Mouse (Mus musculus) layer of hippocampus, adult 11-12 months (tissue): ENCODE results near the gene Rps4x.

Experiments
- DNase-seq: peaks from one replicate; pipeline ENCODE4 v3.0.0; 2022; ENCODE audit warnings: low spot score

The Rps4x gene

DNA sequence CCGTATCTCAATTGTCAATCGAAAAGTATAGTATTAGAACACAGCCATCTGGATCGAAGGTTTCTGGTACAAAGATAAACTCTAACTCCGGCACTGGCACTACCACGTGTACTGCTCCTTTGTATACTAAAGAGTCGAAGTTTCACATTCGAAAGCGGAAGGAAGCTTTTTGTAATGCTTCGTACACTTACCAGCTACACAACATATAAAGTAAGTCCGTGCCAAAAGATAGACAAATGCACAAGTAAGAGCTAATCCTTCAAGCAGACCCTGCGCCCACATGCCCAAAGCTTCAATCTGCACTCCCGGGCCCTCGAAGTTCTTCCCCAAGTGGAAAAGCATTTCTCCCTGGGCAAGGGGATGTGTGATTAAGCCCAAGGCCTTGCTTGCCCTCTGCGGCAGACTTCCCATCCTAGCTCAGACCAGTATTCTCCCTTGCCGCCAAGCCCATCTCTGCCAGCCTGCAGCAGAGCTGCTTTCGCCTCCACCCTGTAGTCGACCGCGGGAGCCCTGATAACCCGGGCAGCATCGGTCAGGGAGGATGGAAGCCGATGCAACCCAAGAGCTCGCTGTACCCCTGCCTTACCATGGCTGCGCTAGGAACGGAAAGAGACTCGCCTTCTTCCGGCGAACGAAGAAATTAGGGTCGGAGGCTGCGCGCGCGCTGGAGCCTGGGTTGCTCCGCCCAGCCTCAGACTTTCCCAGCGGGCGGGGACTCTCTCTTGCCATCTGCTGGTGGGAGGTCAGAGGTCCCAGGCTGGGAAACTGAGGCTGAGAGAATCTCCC, at the start of gene Rps4x:
Gene Rps4x (minus strand): TSS at position 683 of the 786 bp plus-strand sequence.
- DNase-seq: peak; percentile 74

DNA sequence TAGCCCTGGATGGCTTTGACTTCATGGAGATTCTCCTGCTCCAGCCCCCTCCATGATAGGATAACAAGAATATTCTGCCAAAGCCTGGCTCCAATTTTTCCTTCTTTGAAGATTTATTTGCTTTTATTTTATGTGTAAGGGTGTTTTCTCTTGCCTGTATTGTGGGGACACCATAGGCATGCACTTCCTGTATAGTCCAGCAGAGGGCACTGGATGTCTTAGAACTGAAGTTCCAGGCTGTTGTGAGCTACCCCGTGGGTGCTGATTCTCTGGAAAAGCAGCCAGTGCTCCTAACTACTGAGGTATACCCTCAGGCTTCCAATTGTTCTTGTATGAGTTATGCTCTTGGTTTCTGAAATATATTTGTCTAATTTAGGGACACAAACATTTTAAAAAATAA, 29.9 kb upstream of the Rps4x start:
- peak; percentile 7 for DNase-seq

DNA sequence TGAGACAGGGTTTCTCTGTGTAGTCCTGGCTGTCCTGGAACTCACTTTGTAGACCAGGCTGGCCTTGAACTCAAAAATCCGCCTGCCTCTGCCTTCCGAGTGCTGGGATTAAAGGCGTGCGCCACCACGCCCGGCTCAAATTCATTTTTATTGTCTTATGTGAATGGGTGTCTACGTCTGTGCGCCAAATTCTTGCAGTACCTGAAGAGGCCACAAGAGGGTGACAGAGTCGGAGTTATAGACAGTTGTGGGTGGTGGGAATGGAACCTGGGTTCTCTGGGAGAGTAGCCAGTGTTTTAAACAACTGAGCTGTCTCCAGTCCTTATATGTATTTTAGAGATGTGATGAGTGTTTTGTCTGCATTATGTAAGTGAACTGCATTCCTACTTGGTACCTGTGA, 26.2 kb upstream of the Rps4x start:
- DNase-seq: peak; percentile 4

DNA sequence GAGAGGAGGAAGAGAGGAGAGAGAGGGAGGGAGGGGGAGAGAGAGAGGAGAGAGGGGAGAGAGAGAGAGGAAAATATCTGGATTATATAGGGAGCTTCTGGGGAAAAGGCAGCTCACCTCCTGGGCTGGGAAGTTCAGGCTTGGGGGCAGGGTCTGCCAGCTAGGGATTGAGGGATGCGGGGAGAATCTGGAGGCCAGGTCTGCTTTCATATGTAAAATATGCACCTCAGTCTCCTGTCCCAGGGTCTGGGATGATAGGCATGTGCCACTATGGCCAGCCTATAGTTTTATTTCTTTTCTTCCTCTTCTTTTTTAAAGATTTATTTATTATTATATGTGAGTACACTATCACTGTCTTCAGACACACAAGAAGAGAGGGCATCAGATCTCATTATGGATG, 1.6 kb upstream of the Rps4x start:
- no peak for DNase-seq

DNA sequence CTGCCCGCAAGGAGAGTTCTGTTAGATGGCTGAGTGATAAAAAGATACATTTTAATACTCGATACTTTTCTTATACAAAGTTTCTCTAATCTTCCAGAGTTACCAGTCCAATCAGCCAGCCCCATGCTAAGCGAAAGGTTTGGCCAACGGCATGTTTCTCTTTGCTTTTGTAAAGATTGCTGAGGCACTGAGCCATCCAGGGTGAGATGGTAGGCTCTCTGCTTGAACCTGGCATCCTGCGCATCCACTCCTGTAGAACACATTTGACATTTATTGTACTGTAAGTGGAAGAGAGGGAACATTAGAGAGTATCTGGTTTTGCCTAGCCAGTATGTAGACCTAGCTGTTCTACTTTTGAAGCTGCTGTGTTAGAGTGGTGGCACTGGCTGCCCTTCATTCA, 387 bp upstream of the Rps4x start:
- no peak for DNase-seq

DNA sequence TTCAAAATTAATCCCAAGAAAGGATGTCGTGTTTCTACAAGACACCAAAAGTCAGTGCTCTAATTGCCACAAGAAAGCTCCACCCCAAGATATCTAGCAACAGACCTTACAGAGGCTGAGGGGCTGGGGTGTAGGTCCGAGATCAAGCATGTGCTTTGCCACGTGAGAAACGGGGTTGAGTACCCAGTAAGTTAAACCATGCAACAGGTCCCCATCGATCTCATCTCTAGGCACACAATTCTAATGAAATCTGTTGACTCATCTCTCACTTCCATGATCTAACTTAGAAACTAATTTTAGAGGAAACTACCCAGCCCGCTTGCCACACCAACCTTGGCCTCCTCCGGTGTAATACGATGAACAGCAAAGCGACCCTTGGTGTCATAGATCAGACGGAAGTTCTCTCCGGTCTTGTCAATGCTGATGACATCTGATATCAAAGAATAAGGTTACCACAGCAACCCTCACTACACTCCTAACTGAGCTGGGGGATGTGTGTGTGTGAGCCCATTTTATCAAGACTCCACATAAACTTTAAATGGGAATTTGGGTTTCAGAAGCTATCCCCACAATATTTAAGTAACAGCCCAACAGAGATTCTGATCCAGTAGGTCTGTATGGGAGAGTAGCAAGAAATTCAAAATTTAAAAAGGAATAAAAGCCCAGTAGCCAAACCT, 2.0 kb downstream of the Rps4x start:
- no peak for DNase-seq

DNA sequence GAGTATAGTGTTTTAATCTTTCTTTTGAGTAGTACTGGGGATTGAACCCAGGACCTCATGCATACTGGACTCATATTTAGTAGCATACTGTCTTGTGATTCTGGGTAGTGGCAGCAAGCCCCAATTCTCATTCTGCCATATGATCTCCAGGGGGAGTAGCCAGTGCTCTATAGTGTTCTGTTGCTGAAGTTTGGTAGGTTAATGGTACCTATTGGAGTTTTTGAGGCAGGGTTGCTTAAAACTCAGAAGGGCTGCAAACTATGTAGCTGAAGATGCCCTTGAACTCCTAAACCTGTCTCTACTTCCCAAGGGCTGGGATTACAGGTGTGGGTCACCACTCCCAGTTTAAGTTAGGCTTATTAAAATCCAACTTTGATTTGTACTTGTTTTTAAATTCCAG, 6.6 kb downstream of the Rps4x start:
- no peak for DNase-seq

DNA sequence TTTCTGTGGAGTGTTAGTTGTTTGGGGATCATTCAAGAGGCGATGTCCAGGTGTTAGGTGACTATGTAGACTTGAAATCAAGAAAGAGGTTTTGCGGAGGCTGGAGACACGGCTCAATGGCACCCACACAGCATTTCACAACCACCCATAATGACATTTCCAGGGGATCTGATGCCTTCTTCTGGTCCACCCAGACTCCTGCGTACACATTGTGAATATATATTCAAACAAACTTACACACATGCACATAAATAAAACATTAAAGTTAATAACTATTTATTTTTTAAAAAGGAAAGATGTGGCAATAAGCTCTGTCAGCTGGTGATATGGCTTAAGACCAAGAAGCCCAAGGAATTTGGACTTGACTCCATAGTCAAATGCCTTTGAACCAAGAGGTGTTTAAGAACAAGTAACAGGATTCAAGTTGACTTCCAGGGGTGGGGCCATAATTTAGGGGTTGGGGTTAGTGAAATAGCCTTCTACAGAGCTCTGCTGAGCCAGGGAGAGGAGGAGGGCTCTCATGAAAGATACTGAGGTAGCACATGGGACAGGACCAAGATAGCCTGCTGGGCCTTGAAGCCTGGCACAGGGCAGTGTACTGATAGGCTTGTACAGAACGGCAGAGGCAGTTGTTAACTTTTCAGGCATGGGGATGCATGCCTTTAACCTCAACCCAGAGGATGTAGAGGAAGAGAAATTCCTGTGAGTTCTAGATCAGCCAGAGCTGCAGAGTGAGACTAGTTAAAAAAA, 13.5 kb downstream of the Rps4x start:
- DNase-seq: no peak

DNA sequence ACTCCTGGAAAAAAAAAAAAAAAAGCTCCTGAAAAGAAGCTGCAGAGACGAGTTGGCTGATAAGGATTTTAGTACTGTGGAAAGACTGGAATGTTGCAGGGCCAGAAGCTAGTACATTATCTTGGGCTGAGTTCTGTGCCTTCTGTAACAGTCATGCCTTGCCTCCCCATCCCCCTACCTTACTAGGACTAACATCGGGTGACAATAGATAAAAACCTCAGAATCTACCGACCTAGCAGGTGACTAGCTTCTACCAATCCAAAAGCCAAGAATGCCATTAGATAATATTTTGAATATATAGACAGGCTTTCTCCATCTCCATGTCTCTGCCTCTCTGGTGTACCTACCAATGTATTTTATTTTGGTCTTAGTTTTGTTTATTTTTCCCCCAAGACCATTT, 18.3 kb downstream of the Rps4x start:
- DNase-seq: no peak

DNA sequence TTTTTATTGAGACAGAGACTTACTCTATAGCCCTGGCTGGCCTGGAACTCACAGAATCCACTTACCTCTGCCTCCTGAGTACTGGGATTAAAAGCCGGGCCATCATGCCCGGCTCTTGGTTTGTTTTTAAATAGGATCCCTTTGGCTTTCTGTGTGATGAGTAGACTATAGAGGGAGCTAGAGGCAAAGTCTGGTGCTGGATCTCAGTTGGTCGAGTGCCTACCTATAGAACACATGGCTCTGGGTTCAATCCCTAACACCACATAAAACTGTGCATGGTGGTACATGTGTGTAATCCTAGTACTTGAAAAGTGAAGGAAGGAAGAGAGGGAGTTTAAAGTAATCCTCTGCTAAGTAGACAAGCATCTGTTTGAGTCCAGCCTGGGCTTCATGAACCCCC, 19.1 kb downstream of the Rps4x start:
- no peak for DNase-seq

DNA sequence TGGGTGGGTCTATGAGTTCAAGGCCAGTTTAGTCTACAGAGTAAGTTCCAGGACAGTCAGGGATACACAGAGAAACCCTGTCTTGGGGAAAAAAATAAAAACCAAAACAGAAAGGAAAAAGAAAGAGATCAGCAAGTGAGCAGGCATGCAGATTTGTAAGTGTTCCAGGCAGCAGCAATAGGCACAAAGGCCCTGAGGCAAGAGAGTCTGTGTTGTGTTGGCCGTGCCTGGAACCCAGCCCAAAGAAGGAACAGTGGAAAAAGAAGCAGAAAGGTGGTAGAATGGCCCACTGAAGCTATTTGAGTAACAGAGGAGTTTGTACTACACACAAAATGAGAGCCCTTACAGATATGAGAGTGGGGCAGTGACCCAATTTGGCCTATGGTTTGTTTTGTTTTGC, 19.5 kb downstream of the Rps4x start:
- DNase-seq: no peak

DNA sequence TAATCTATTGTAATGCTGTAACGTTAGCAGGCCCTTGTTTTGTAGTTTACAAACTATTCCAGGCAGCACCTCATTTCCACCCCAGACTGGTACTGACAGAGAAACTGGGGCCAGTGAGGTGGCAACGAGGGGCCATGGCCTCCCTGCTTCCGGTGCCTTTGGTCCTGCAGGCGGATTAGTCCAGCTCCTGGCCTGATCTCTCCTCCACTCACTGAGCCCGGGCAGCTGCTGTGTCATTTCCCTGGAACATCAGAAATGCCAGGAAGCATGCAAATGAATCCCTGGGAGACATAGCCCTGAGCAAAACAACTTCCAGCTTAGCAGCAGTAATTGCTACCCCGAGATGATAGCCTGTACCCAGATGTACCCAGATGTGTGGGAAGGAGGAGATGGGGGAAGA, 22.2 kb downstream of the Rps4x start:
- no peak for DNase-seq

DNA sequence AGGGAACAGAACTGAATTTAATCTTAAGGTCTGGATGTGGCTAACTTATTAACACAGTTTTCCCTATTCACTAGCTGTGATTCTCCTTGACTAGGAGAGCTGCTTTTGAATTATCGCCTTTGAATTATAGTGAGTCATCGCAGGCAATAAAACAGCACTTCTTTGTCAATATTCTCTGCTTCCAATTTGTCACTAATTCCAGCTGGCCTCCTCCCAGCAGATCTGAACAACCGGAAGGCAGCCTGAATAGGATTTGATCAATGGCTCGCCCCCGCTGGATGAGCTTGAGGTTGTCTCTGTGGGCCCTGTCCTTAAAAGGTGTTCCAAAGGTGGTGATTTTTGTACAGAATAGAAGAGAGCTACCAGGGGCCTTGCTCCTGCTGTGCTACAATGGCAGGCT, 22.7 kb downstream of the Rps4x start:
- peak; percentile 35 for DNase-seq

DNA sequence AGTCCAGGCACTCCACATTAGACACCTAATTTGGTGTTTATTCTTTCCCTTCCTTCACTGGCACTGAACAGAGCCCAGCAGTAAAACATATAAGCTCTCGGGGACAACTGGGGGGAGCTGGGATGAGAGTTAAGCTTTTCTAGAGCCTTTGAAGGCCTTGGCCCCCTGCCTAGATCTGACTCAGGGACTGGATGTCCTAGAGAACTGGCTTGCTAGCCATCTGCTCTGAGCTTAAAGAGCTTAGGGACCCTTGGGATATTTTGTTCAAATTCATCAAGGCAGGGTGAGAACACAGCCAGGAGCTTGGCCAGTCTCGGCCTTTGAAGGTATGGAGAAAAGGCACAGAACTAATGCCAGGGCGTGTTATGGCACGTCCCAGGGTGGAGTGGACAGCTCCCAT, 25.7 kb downstream of the Rps4x start:
- no peak for DNase-seq

DNA sequence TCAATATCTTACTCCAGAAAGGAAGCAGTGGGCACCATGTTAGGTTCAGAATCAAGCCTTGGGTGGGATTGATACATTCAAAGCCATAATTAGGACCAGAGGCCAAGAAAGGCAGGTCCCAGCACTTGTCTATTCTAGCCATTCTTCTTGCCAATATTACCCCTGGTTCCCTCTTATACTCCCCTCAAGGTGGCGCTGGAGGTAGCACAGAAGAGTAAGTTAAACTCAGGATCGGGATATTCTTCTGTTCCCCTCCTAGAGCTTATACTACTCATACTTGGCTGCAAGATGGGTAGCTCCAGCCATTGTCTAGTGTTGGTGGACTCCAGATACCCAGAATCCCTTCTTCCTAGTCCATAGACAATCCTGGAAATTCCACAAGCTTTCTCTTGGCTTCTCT, 26.1 kb downstream of the Rps4x start:
- DNase-seq: no peak

DNA sequence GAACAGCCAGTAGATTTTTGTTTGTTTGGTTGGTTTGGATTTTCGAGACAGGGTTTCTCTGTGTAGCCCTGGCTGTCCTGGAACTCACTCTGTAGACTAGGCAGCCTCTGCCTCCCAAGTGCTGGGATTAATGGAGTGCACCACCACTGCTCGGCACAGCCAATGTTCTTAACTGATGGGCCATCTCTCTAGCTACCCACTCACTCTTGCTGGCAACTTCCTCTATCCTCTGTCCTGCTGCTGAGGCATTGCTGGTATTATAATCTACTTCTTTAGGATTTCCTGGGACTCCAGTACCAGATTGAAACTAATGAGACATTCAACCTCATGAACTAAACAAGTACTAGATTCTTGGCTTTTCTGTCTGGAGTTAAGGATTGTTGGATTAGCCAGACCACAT, 28.7 kb downstream of the Rps4x start:
- no peak for DNase-seq

DNA sequence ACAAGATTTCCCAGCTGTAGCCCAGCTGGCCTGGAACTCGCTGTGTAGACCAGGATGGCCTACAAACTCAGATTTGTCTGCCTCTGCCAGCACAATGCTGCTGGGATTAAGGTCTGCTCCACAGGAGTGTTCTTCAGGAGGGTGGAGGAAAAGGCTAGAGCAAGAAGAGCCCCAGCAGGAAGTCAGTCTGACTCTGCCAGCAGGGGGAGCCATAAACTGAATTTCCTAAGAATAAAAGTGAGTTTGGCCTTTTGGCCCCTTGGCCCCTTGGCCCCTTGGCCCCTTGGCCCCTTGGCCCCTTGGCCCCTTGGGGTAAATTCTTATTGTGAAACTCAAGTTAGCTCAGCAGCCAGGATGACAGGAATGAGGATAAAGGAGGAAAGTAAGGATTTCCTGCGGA, 29.4 kb downstream of the Rps4x start:
- peak; percentile 24 for DNase-seq

DNA sequence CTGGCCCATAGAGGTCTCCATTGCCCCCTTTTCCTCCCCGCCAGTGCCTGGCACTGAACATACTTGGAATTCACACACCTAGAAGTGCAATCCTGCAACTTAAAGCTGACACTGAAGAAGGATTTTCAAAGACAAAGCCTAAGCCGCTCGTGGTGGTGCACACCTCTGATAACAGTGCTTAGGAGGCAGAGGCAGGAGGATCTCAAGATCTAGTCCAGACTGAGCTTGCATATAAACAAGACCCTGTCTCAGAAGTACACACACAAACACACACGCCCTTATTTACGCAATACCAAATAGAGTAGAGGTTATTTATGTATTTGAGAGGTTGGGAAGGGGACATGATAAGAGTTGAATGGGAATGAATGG, 31.8 kb downstream of the Rps4x start:
- no peak for DNase-seq

DNA sequence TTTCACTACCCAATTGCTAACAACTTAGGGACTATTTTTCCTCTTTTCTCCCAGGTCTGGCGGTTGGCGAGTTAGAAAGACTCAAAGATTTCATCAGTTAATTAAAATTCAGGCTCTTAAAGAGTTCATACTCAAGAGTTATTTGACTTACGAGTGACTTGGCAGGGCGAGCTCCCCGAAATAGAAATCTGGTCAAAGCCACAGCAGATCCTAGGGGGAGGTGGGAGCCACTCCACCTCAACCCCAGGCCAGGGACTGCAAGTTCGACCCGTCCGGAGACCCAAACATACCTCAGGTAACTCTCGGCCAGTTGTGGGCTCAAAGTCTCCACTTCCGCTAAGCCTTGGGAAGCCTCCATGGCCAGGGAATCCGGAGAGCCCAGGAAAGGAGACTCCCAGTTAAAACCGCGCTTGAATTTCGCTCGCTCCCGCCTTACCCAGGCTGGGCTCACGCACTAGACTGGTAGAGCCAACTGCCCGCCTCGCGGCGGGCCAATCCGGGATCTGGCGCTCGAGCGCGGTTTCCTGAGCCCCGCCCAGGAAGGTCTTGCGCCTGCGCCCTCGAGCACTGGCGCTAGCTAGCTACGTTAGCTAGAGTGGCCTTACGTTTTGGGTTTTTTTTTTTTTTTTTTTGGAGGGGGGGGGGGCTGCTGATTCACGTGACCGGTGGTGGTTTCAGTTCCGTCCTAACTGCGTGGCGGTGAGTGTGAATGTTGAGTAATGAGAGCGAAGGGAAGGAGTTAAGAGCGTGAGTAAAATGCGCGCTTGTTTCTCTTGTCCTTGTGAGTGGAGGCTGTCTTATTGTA, 32.4 kb downstream of the Rps4x start, which contains the start of gene Ercc6l:
Gene Ercc6l (minus strand): TSS at position 474 of the 805 bp plus-strand sequence.
- peak; percentile 84 for DNase-seq

DNA sequence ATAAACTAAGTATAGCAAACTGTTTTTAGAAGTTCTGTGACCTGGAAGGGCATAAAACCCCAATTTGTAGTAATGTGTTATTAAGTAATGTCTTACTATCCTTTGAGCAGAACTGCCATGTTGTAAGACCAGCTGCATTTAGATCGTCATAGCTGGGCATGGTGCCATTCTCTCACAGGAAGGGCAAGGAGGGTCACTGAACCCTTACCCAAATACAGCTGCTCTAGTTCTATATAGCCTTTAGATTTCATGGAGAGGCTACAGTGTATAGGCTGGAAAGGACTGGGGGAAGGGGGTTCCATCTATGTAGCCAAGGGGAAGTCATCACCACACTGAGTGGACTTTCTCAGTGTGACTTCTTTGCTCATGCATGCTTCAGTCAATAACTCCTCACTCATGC, 48.0 kb downstream of the Rps4x start:
- no peak for DNase-seq
